Mouse (Mus musculus) thymus, adult 18-20 months (tissue): ENCODE measurements around the gene Bicc1.

Experiments used
- DNase-seq, 2 experiments: peaks; one replicate each; pipeline ENCODE4 v3.0.0; 2022; ENCODE audit warnings: mixed read lengths in 2 of 2

Gene Bicc1

GRCm38 (mm10) chr10:71052208-71052607, 107.3 kb downstream of the Bicc1 start:
- DNase-seq, result no peak

GRCm38 (mm10) chr10:71050722-71051333, 108.7 kb downstream of the Bicc1 start:
- DNase-seq, result no peak

- DNase-seq, result no peak
Observed at GRCm38 (mm10) chr10:71049294-71049693, 110.2 kb downstream of the Bicc1 start.

- DNase-seq, result no peak
Observed at GRCm38 (mm10) chr10:71044410-71044809, 115.1 kb downstream of the Bicc1 start.

GRCm38 (mm10) chr10:71041874-71042273, 117.6 kb downstream of the Bicc1 start:
- no peak for DNase-seq

GRCm38 (mm10) chr10:71036484-71036883, 123.0 kb downstream of the Bicc1 start:
- DNase-seq, result no peak

GRCm38 (mm10) chr10:71028996-71029395, 130.5 kb downstream of the Bicc1 start:
- no peak for DNase-seq

- no peak for DNase-seq
Observed at GRCm38 (mm10) chr10:71028066-71028844, 131.2 kb downstream of the Bicc1 start.

- no peak for DNase-seq
Observed at GRCm38 (mm10) chr10:71025131-71025894, 134.2 kb downstream of the Bicc1 start.

GRCm38 (mm10) chr10:71024681-71025080, 134.8 kb downstream of the Bicc1 start:
- DNase-seq, result no peak

- no peak for DNase-seq
Observed at GRCm38 (mm10) chr10:71023471-71023870, 136.0 kb downstream of the Bicc1 start.

GRCm38 (mm10) chr10:71020459-71020858, 139.0 kb downstream of the Bicc1 start:
- DNase-seq, result no peak

GRCm38 (mm10) chr10:71019836-71020235, 139.7 kb downstream of the Bicc1 start:
- no peak for DNase-seq

- no peak for DNase-seq
Observed at GRCm38 (mm10) chr10:71009771-71010496, 149.6 kb downstream of the Bicc1 start.

- DNase-seq, result no peak
Observed at GRCm38 (mm10) chr10:71008721-71009120, 150.8 kb downstream of the Bicc1 start.

GRCm38 (mm10) chr10:71007956-71008355, 151.5 kb downstream of the Bicc1 start:
- DNase-seq, result no peak

- no peak for DNase-seq
Observed at GRCm38 (mm10) chr10:71007516-71007915, 152.0 kb downstream of the Bicc1 start.

GRCm38 (mm10) chr10:71007001-71007400, 152.5 kb downstream of the Bicc1 start:
- no peak for DNase-seq

- no peak for DNase-seq
Observed at GRCm38 (mm10) chr10:71002871-71003270, 156.6 kb downstream of the Bicc1 start.

- DNase-seq, result no peak
Observed at GRCm38 (mm10) chr10:71002186-71002585, 157.3 kb downstream of the Bicc1 start.

- no peak for DNase-seq
Observed at GRCm38 (mm10) chr10:70998136-70998535, 161.4 kb downstream of the Bicc1 start.

GRCm38 (mm10) chr10:70996051-70996450, 163.4 kb downstream of the Bicc1 start:
- DNase-seq, result no peak

GRCm38 (mm10) chr10:70994135-70994497, 165.4 kb downstream of the Bicc1 start:
- no peak for DNase-seq
